Mouse (Mus musculus): ENCODE measurements at regions not wholly inside any gene's neighbourhood (a gene's known extent, or its start where the extent isn't known, plus 50 kb on each side); places are given as distances from the start of the nearest gene placed in this dataset.

GRCm38 (mm10) chrX:11086257-11087072 is 212.6 kb upstream of the H2al1a start:
- TF ChIP-seq GATA1 (IDR thresholded peaks at IDR 0.05; ENCODE audit: borderline replicate concordance, low read length) (no peak), FLI1 (IDR thresholded peaks at IDR 0.05; ENCODE audit: low read length) (no peak)
